Mouse (Mus musculus) lung, postnatal 0 days (tissue): Measurements from ENCODE around the gene Gm14862.

Experiments
- CTCF ChIP-seq: IDR thresholded peaks from 2 replicates; pipeline ENCODE4 v1.5.1; 2016; ENCODE audit warnings: antibody characterized with exemption, mild to moderate bottlenecking
- EP300 ChIP-seq: IDR thresholded peaks from 2 replicates; pipeline ENCODE4 v1.6.1; 2016; ENCODE audit warnings: antibody characterized with exemption, mild to moderate bottlenecking, control low read depth

DNA sequence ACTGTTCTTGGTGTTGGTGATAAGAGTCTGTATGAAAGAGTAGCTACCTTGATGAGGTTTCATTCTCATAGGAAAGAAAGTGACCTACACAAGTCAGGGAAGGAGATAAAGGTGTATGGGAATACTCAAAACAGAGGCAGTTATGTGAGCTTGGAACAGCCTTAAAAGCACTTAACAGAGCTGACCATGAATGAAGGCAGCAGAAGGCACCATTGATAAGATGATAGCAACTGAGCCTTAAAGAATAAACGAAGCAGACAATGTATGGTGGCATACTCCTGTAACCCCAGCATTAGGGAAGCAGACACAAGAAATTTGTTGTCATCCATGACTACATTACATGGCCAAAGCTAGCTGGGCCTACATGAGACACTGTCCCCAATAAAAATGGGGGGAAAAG, 46.8 kb upstream of the Gm14862 start:
- TF ChIP-seq CTCF (no peak), EP300 (no peak)
